Comparison of ENCODE assay signal across 22 mouse cellular contexts in the genomic region with DNA sequence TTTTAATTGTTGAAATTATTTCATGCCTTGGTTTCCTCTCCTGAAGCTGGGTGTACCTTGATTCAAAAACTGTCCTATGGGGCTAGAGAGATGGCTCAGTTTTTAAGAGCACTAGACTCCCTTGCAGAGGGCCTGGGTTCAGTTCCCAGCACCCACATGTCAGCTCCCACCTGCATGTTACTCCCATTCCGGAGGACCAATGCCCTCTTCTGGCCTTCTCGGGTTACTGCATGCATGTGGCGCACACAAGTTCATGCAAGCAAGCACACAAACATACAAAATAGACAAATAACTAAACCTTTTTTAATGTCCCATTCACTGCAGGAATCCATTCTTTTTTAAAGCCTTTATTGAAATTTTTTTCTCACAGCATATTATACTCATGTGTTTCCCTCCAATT. TPM values are rescaled to one million over a fixed set of nuclear protein-coding genes. Genes with fewer than 3 reads are reported as not detected.
DNase-seq lines count a peak whose midpoint lies in the region; ATAC-seq and TF ChIP-seq lines count a peak whose summit lies in the region.
"Had no signal": no experiment of that assay in that cellular context is flagged by ENCODE, and none has a peak within 500 bp of the region (broad histone marks: within the 10 kb centered on the region; RNA-seq: fewer than 3 reads in every experiment).

No protein-coding gene starts in this region.

- H3K9ac ChIP-seq in hindbrain, postnatal 0 days (replicated peaks; ENCODE audit: low read length) = no peak overlapping the region
- no peak overlapping the region for H3K9ac ChIP-seq in ES-Bruce4 (ENCODE audit: low read depth, poor library complexity, severe bottlenecking)
- H3K9ac ChIP-seq: embryonic facial prominence, embryonic 15.5 days; heart, embryonic 15.5 days; limb, embryonic 13.5 days; midbrain, embryonic 12.5 days had no signal

- no peaks in the 10 kb centered on the region for H3K9me3 ChIP-seq in hindbrain, postnatal 0 days (ENCODE audit: low read length)
- 0 out of 2 replicates have a peak, but pooled peaks cover 5% of the 10 kb centered on the region for H3K9me3 ChIP-seq in hindbrain, embryonic 10.5 days
- no peaks in the 10 kb centered on the region for H3K9me3 ChIP-seq in ES-Bruce4 (replicated peaks; ENCODE audit: control insufficient read depth, insufficient read depth, low read length, poor library complexity, severe bottlenecking)
- H3K9me3 ChIP-seq: embryonic facial prominence, embryonic 15.5 days; heart, embryonic 15.5 days had no signal

- no peaks in the 10 kb centered on the region for H3K4me1 ChIP-seq in hindbrain, postnatal 0 days (ENCODE audit: insufficient read depth, low read length)
- H3K4me1 ChIP-seq in hindbrain, embryonic 10.5 days (replicated peaks) = 0 out of 2 replicates have a peak, but pooled peaks cover 2% of the 10 kb centered on the region
- H3K4me1 ChIP-seq in lung, adult 2 months (ENCODE audit: control insufficient read depth, insufficient read depth, low read length) = peaks cover 15% of the 10 kb centered on the region
- H3K4me1 ChIP-seq in ES-Bruce4 (ENCODE audit: control insufficient read depth, insufficient read depth, low read length) = no peaks in the 10 kb centered on the region
- H3K4me1 ChIP-seq: embryonic facial prominence, embryonic 15.5 days; midbrain, embryonic 12.5 days had no signal

- no peak for TF ChIP-seq POLR2A in lung, adult 2 months (IDR thresholded peaks at IDR 0.05; ENCODE audit: borderline replicate concordance, extremely low read depth, low read depth, low read length)
- no peak for TF ChIP-seq POLR2A in ES-Bruce4 (IDR thresholded peaks at IDR 0.05; ENCODE audit: insufficient read depth, low read length)

- no peaks in the 10 kb centered on the region for H3K36me3 ChIP-seq in hindbrain, postnatal 0 days (ENCODE audit: insufficient read depth, low read length)
- H3K36me3 ChIP-seq in hindbrain, embryonic 10.5 days = peaks cover 22% of the 10 kb centered on the region
- H3K36me3 ChIP-seq in ES-Bruce4 (ENCODE audit: control insufficient read depth, insufficient read depth, low read length, poor library complexity, severe bottlenecking) = no peaks in the 10 kb centered on the region
- H3K36me3 ChIP-seq: embryonic facial prominence, embryonic 15.5 days; heart, embryonic 15.5 days had no signal

- no peak for TF ChIP-seq EP300 in ES-Bruce4 (IDR thresholded peaks at IDR 0.05; ENCODE audit: insufficient read depth, low read depth, low read length)

- TF ChIP-seq CTCF in hindbrain, postnatal 0 days (IDR thresholded peaks at IDR 0.05; ENCODE audit: low read depth) = peak; percentile 43
- TF ChIP-seq CTCF in lung, adult 2 months (IDR thresholded peaks at IDR 0.05; ENCODE audit: insufficient read depth, low read length) = peak; percentile 29; the same call in 1 of the 2 replicates
- TF ChIP-seq CTCF in ES-Bruce4 (IDR thresholded peaks at IDR 0.05; ENCODE audit: low read depth, low read length) = peak; percentile 44

- no peaks in the 10 kb centered on the region for H3K27me3 ChIP-seq in hindbrain, postnatal 0 days (ENCODE audit: insufficient read depth, low read length)
- no peaks in the 10 kb centered on the region for H3K27me3 ChIP-seq in hindbrain, embryonic 10.5 days (ENCODE audit: insufficient read depth, poor library complexity, severe bottlenecking)
- no peaks in the 10 kb centered on the region for H3K27me3 ChIP-seq in ES-Bruce4 (ENCODE audit: control insufficient read depth, insufficient read depth, low read length, poor library complexity, severe bottlenecking)
- H3K27me3 ChIP-seq: embryonic facial prominence, embryonic 15.5 days; heart, embryonic 15.5 days; limb, embryonic 13.5 days; midbrain, embryonic 12.5 days had no signal

- H3K27ac ChIP-seq in hindbrain, postnatal 0 days = no peak overlapping the region
- H3K27ac ChIP-seq in hindbrain, embryonic 10.5 days = no peak overlapping the region
- H3K27ac ChIP-seq in ES-Bruce4 (ENCODE audit: insufficient read depth, low read length) = no peak overlapping the region
- H3K27ac ChIP-seq: embryonic facial prominence, embryonic 15.5 days; heart, embryonic 15.5 days; limb, embryonic 13.5 days; midbrain, embryonic 12.5 days had no signal

- DNase-seq in hindbrain, postnatal 0 days (ENCODE audit: low spot score) = no peak
- no peak for DNase-seq in hindbrain, embryonic 10.5 days (ENCODE audit: low spot score)
- DNase-seq in lung, adult 2 months = no peak
- no peak for DNase-seq in lung, adult 18-20 months
- peak; percentile 58 for DNase-seq in R1 (ENCODE audit: low read depth, low spot score)
- no peak for DNase-seq in urinary bladder, adult 2 months (ENCODE audit: low spot score)
- no peak for DNase-seq in left cerebral cortex, postnatal 10 days (ENCODE audit: extremely low spot score in 1 of 2, low spot score in 2 of 2)
- DNase-seq: adrenal gland, postnatal 25 days; B cell, adult 2 months; cerebellum, adult 18-20 months; cerebellum, postnatal 25 days; heart, adult 11 months; kidney, adult 8-10 months; kidney, postnatal 4 days; right cerebral cortex, postnatal 25 days; thymus, postnatal 14 days had no signal

- H3K4me2 ChIP-seq in hindbrain, postnatal 0 days (ENCODE audit: low read depth, low read length) = no peak overlapping the region
- H3K4me2 ChIP-seq: embryonic facial prominence, embryonic 15.5 days; heart, embryonic 15.5 days; limb, embryonic 13.5 days; midbrain, embryonic 12.5 days had no signal

- WGBS in hindbrain, postnatal 0 days = 100% methylated on average over 3 of the region's 3 CpGs
- WGBS in hindbrain, embryonic 10.5 days = 97% methylated on average over 3 of the region's 3 CpGs
- over 99% methylated on average over 3 of the region's 3 CpGs for WGBS in lung, adult 2 months

- H3K4me3 ChIP-seq in hindbrain, postnatal 0 days (ENCODE audit: low read length) = no peak overlapping the region
- H3K4me3 ChIP-seq in hindbrain, embryonic 10.5 days = no peak overlapping the region
- no peak overlapping the region for H3K4me3 ChIP-seq in lung, adult 2 months (replicated peaks; ENCODE audit: extremely low read depth, low read depth, low read length)
- no peak overlapping the region for H3K4me3 ChIP-seq in ES-Bruce4 (ENCODE audit: low read depth, low read length)
- H3K4me3 ChIP-seq: embryonic facial prominence, embryonic 15.5 days; heart, embryonic 15.5 days; limb, embryonic 13.5 days; midbrain, embryonic 12.5 days; myocyte had no signal

- intact Hi-C loops in left cerebral cortex, postnatal 10 days (cut with DNase I) = no loop called here

- no peak for ATAC-seq in hindbrain, postnatal 0 days

RNA-seq across cellular contexts. Expression of a gene that starts 58.4 kb away (rescaled TPM):
- total RNA-seq in hindbrain, postnatal 0 days (2014; rRNA removed) = 63.1 and 63.9 TPM in 2 replicates
- 50.9 and 53.0 TPM in 2 replicates for polyA plus RNA-seq in hindbrain, postnatal 0 days (2015; fragmentation: Nextera tagmentation; extraction: Ambion mirVana)
- 14.3 and 19.0 TPM in 2 replicates for polyA plus RNA-seq in hindbrain, embryonic 10.5 days (2016; fragmentation: Nextera tagmentation; extraction: Ambion mirVana)
- polyA plus RNA-seq in lung, adult 2 months (2012; rRNA removed) = 12.5 and 19.0 TPM in 2 replicates
- polyA plus RNA-seq in ES-Bruce4 (2011; ENCODE audit: insufficient read depth, insufficient read length, low read depth, missing spikeins) = 14.8 and 15.4 TPM in 2 replicates
- 6.9 and 8.2 TPM in 2 replicates for polyA plus RNA-seq in urinary bladder, adult 2 months (2012; rRNA removed)
- total RNA-seq in left cerebral cortex, postnatal 10 days (2021) = 100 to 1,000 TPM; 138 TPM
